Mouse (Mus musculus) heart, adult 9 months (tissue): ENCODE measurements around the gene Vmn1r52.
"Not testable (repeated sequence)": the region's sequence is repeated elsewhere in the genome, so short reads cannot be mapped to it uniquely, and the experiment has no call there.

ENCODE experiments used
- DNase-seq, 2 experiments: peaks; one replicate each; pipeline ENCODE4 v3.0.0; 2022; ENCODE audit warnings: low spot score in 2 of 2

Gene Vmn1r52

DNA sequence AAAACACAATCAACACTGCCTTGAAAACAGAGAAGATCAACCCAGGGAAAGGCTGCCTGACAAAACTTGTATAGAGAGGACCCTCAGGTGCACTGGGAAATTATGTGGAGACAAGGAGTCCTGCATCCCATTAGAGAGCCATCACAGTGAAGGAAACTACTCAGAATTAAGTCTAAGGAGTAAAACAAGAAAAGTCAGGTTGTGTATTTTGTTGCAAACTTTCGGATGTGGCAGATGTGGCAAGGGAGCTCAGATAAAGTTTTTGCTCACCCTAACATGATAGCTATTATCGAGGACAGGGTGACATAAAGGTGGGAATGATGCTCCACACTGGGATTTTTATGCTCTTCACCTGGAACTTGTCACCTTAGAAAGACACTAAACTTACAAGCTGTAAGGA is at the start of gene Vmn1r52:
Vmn1r52 (plus strand) TSS at position 301 of the 400 bp plus-strand sequence.
- no peak for DNase-seq

DNA sequence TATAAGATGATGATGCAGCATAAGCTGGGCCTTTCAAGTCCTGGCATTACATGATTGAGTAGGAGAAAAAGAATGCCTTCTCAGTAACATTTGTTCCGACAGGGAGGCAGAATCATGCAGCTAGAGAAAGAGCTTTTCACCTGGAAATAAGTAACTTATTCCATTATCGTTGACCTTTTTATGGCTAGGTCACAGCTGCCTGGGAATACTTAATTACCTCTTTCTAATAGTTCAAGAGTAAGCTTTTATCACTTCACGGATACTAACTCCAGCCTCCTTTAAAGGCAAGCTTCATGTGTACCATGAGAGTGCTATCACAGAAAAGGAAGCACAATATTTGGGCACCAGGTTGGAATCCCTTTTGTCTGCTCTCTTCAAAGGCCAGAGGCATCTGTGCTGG is 14.5 kb upstream of the Vmn1r52 start:
- no peak for DNase-seq

DNA sequence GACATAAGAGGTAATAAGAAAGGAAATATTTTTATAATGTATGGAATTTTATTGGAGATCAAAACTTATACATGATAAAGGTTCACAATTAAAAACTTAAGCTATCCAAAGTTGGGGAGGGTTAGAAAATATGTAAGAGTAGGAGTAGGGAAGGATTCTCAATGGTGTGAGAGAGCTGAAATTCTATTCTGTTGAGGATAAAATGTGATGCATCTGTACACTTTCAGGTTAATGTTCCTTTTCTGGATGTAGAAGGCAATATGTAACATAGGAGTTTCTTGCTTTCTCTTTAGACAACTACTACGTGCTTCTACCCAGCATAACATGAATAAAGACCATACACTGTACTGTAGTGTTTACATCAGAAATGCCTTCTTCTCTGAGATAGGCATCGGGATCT is 27.9 kb downstream of the Vmn1r52 start, which contains the start of gene V1ra8:
V1ra8 (plus strand) TSS at position 301 of the 400 bp plus-strand sequence.
- DNase-seq = not testable (repeated sequence)

DNA sequence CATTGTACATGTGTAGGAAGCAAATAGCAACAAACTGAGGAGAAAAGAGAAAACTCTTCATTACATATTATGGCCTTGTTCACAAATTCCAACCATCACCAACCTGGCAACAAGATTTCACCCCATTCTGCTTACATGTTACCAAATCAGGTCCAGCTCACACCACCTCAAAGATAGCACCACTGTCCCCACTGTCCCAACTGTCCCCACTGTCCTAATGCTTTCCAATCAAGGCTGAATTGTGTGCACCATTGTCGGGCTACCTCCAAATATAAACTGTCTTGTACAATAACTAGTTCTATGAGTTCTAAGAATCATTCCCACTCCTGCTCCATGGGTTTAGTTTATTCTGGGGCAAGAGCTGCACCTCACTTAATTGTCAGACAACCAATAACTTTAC is 49.7 kb downstream of the Vmn1r52 start, which contains the start of gene Vmn1r53:
Vmn1r53 (minus strand) TSS at position 101 of the 400 bp plus-strand sequence.
- DNase-seq = no peak
